Mouse (Mus musculus) lung, embryonic 14.5 days (tissue): Measurements from ENCODE around the gene Inpp5k. TPM values are rescaled to one million over a fixed set of nuclear protein-coding genes. Genes with fewer than 3 reads are reported as not detected.

Experiments used
- ATAC-seq: fragments of 200-750 bp; cut with Nextera tagmentation; 2 replicates; pipeline ENCODE4 v1.8.0; 2017; ENCODE audit warnings: mild to moderate bottlenecking, moderate TSS enrichment, moderate library complexity; ENCODE audit not compliant: insufficient read depth
- DNase-seq: peaks from one replicate; pipeline ENCODE4 v3.0.0-alpha.2; 2015
- H3K27ac ChIP-seq: fragments of 300-500 bp; sonication (generic); 2 replicates; pipeline ENCODE4 v1.5.1; 2014; ENCODE audit warnings: low read depth, mild to moderate bottlenecking, moderate library complexity
- H3K27me3 ChIP-seq: fragments of 300-500 bp; sonication (generic); 2 replicates; pipeline ENCODE4 v1.6.1; 2014; ENCODE audit warnings: low read length, control low read depth; ENCODE audit not compliant: insufficient read depth
- H3K36me3 ChIP-seq: fragments of 300-500 bp; sonication (generic); 2 replicates; pipeline ENCODE4 v1.6.1; 2014; ENCODE audit warnings: control low read depth; ENCODE audit not compliant: insufficient read depth
- H3K4me1 ChIP-seq: fragments of 300-500 bp; sonication (generic); 2 replicates; pipeline ENCODE4 v1.6.1; 2014; ENCODE audit warnings: antibody characterized with exemption, control low read depth; ENCODE audit not compliant: insufficient read depth
- H3K4me2 ChIP-seq: fragments of 300-500 bp; sonication (generic); 2 replicates; pipeline ENCODE4 v1.6.1; 2014; ENCODE audit warnings: mild to moderate bottlenecking
- H3K4me3 ChIP-seq: fragments of 300-500 bp; sonication (generic); 2 replicates; pipeline ENCODE4 v1.5.1; 2014; ENCODE audit warnings: low read depth, low read length
- H3K9ac ChIP-seq: fragments of 300-500 bp; sonication (generic); 2 replicates; pipeline ENCODE4 v1.6.1; 2014
- H3K9me3 ChIP-seq: fragments of 300-500 bp; sonication (generic); 2 replicates; pipeline ENCODE4 v1.6.1; 2016; ENCODE audit warnings: low read depth, low read length, control low read depth
- CTCF ChIP-seq: IDR thresholded peaks from 2 replicates; pipeline ENCODE4 v1.5.1; 2016; ENCODE audit warnings: antibody characterized with exemption, low read depth
- WGBS: fragments of 180-500 bp; shearing (Covaris S2); extraction: QIAGEN DNeasy Blood & Tissue Kit; methylation state at CpG from one replicate; pipeline ENCODE4 v1.1.7; 2014; 5-methylcytosine and 5-hydroxymethylcytosine counted together
- polyA plus RNA-seq: library from polyadenylated mRNA; unstranded; fragments of >200 nt; fragmentation: Nextera tagmentation; extraction: Ambion mirVana; gene quantifications from 2 replicates; pipeline ENCODE4 v1.2.1, GENCODE M21; 2014

Gene Inpp5k
- 23.1 and 24.9 TPM in 2 replicates for polyA plus RNA-seq

- peak; percentile 99 for ATAC-seq
- Histone ChIP-seq H3K4me2 (peak within 1 kb of the TSS; percentile 70), H3K4me1 (no peaks in the 10 kb centered on the region), H3K4me3 (peak within 1 kb of the TSS; percentile 64), H3K9me3 (no peaks in the 10 kb centered on the region), H3K36me3 (peaks cover 27% of the 10 kb centered on the region), H3K27me3 (no peaks in the 10 kb centered on the region), H3K27ac (peak within 1 kb of the TSS; percentile 86), H3K9ac (peak within 1 kb of the TSS; percentile 69)
- no peak for TF ChIP-seq CTCF
- under 1% methylated on average over 53 of the region's 53 CpGs for WGBS
- DNase-seq: peak; percentile 99
Measured at GRCm38 (mm10) chr11:75630645-75631229, at the start of gene Inpp5k. Gene Inpp5k (plus strand): TSS chr11:75630988.

- no peak overlapping the region for H3K4me3 ChIP-seq
- no peak for TF ChIP-seq CTCF
- H3K27ac ChIP-seq: no peak overlapping the region
- H3K9me3 ChIP-seq: no peaks in the 10 kb centered on the region
- 88% methylated on average over 7 of the region's 7 CpGs for WGBS
- H3K27me3 ChIP-seq: no peaks in the 10 kb centered on the region
- no peaks in the 10 kb centered on the region for H3K4me1 ChIP-seq
- no peak for DNase-seq
- no peak overlapping the region for H3K9ac ChIP-seq
- no peak overlapping the region for H3K4me2 ChIP-seq
- no peak for ATAC-seq
- H3K36me3 ChIP-seq: no peaks in the 10 kb centered on the region
Measured at GRCm38 (mm10) chr11:75581495-75582149, 49.2 kb upstream of the Inpp5k start.

- Histone ChIP-seq H3K27me3 (no peaks in the 10 kb centered on the region), H3K27ac (no peak overlapping the region), H3K9me3 (no peaks in the 10 kb centered on the region), H3K4me3 (no peak overlapping the region), H3K36me3 (no peaks in the 10 kb centered on the region), H3K4me2 (no peak overlapping the region), H3K9ac (no peak overlapping the region), H3K4me1 (no peaks in the 10 kb centered on the region)
- ATAC-seq: no peak
- TF ChIP-seq CTCF: no peak
- 52% methylated on average over 2 of the region's 2 CpGs for WGBS
- no peak for DNase-seq
Measured at GRCm38 (mm10) chr11:75583521-75583920, 47.3 kb upstream of the Inpp5k start.

GRCm38 (mm10) chr11:75585061-75585460 lies 45.7 kb upstream of the Inpp5k start:
- no peak overlapping the region for H3K9ac ChIP-seq
- no peaks in the 10 kb centered on the region for H3K9me3 ChIP-seq
- no peak overlapping the region for H3K4me2 ChIP-seq
- no peak for DNase-seq
- H3K27me3 ChIP-seq: no peaks in the 10 kb centered on the region
- H3K4me1 ChIP-seq: peaks cover 9% of the 10 kb centered on the region
- H3K27ac ChIP-seq: no peak overlapping the region
- 64% methylated on average over 4 of the region's 4 CpGs for WGBS
- ATAC-seq: no peak
- H3K4me3 ChIP-seq: no peak overlapping the region
- no peaks in the 10 kb centered on the region for H3K36me3 ChIP-seq
- no peak for TF ChIP-seq CTCF

GRCm38 (mm10) chr11:75585978-75586377 lies 44.8 kb upstream of the Inpp5k start:
- Histone ChIP-seq H3K9me3 (no peaks in the 10 kb centered on the region), H3K4me1 (peaks cover 9% of the 10 kb centered on the region), H3K9ac (no peak overlapping the region), H3K4me2 (no peak overlapping the region), H3K27ac (no peak overlapping the region), H3K4me3 (no peak overlapping the region), H3K27me3 (no peaks in the 10 kb centered on the region), H3K36me3 (no peaks in the 10 kb centered on the region)
- DNase-seq (no peak), ATAC-seq (no peak)
- 70% methylated on average over 5 of the region's 5 CpGs for WGBS
- no peak for TF ChIP-seq CTCF

- no peak overlapping the region for H3K9ac ChIP-seq
- no peak overlapping the region for H3K4me2 ChIP-seq
- H3K27me3 ChIP-seq: no peaks in the 10 kb centered on the region
- WGBS: 80% methylated on average over 5 of the region's 5 CpGs
- no peak for TF ChIP-seq CTCF
- H3K4me3 ChIP-seq: no peak overlapping the region
- ATAC-seq (no peak), DNase-seq (no peak)
- H3K9me3 ChIP-seq: no peaks in the 10 kb centered on the region
- no peaks in the 10 kb centered on the region for H3K36me3 ChIP-seq
- no peak overlapping the region for H3K27ac ChIP-seq
- H3K4me1 ChIP-seq: peaks cover 9% of the 10 kb centered on the region
Measured at GRCm38 (mm10) chr11:75586963-75587362, 43.8 kb upstream of the Inpp5k start.

- H3K4me3 ChIP-seq: peak within 1 kb of the TSS; percentile 88
- peaks cover 9% of the 10 kb centered on the region for H3K4me1 ChIP-seq
- no peak for TF ChIP-seq CTCF
- 4% methylated on average over 49 of the region's 49 CpGs for WGBS
- H3K4me2 ChIP-seq: peak within 1 kb of the TSS; percentile 92
- peak; percentile 94 for ATAC-seq
- H3K27ac ChIP-seq: peak within 1 kb of the TSS; percentile 65
- H3K36me3 ChIP-seq: peaks cover 5% of the 10 kb centered on the region
- peak within 1 kb of the TSS; percentile 82 for H3K9ac ChIP-seq
- H3K9me3 ChIP-seq: no peaks in the 10 kb centered on the region
- no peaks in the 10 kb centered on the region for H3K27me3 ChIP-seq
- peak; percentile 98 for DNase-seq
Measured at GRCm38 (mm10) chr11:75587493-75588284, 43.1 kb upstream of the Inpp5k start, which contains the start of gene Pitpna. Gene Pitpna (plus strand): TSS chr11:75588097.
